Mouse (Mus musculus): Measurements from ENCODE around the gene Hps5.

Hps5 gene

DNA sequence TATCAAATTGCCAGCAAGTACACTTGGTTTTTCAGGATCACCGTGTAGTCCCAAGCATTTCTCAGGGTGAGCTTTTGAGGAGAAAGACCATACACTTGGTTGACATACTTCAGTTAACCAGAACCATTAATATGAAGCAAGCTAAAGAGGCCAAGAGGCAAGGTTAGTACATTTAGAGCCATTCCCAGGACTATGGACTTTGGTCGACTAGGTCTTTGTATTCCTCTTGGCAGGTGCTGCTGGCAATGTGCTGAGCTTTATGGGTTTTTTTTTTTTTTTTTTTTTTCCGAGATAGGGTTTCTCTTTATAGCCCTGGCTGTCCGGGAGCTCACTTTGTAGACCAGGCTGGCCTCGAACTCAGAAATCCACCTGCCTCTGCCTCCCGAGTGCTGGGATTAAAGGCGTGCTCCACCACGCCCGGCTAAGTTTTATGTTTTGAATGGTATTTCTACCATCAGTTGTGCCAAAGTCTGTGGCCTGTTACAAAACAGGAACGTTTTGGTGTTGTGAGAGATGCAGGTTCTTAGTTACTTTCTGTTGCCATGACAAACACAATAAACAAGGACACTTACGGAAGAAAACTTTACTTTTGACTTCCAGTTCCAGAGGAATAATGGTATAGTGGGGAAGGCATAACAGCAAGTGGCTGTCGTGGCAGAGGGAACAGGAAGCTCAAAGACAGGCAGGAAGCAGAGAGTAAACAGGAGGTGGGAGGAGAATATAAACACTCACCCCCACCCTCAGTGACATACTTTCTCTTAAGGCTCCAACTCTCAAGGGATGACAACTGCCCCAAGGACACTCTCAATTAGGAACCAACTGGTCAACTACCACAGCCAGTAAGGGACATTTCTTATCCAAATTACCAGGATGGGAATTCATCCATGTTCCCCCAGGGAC, 57.1 kb downstream of the Hps5 start:
- no peak for DNase-seq (ENCODE audit: low spot score in 2 of 2)

DNA sequence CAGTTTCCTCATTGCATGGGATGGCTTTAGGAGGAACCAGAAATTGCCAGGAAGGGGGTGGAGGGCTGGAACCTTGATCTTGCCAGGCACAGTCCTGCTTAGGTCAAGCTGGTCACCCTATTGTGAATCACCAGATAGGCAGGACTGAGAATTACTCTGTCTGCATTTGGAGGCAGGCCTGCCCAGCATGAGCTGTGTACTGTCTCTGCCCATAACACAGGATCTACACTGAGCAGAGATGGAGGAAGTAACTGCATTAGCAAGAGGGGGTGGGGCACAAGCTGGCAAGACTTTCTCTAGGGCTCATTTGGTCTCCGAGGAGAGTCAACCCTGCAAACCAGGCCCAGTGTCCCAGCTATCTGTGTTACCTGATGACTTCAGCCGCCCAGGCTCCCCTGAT, 60.9 kb downstream of the Hps5 start:
- DNase-seq (ENCODE audit: low spot score in 2 of 2): no peak

GRCm38 (mm10) chr7:46732458-46732857, 63.4 kb downstream of the Hps5 start, which contains the start of gene Saa4:
Gene Saa4, minus strand, starts transcription at chr7:46732603.
- no peak for DNase-seq (ENCODE audit: low spot score in 2 of 2)

- DNase-seq (ENCODE audit: low spot score in 2 of 2): no peak
Observed at GRCm38 (mm10) chr7:46727584-46727983, 68.3 kb downstream of the Hps5 start.

DNA sequence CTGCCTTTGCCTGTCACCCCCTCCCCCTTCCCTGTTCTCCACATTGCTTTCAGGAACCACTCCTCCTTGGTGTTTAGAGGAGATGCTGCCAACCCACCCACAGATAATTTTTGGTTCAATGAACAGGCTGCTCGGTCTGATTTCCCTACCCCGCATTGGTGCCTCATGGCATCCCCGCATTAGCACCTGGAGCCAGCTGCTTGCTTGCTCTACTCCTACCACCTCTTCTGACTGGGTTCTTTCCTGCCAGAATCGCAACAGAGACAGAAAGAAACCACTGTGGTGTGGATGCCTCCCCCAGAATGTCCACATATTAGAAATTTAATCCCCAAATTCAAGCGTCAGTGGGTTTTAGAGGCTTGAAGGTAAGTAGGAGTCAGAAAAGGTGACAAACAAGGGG, 71.5 kb downstream of the Hps5 start:
- DNase-seq (ENCODE audit: low spot score in 2 of 2): no peak

DNA sequence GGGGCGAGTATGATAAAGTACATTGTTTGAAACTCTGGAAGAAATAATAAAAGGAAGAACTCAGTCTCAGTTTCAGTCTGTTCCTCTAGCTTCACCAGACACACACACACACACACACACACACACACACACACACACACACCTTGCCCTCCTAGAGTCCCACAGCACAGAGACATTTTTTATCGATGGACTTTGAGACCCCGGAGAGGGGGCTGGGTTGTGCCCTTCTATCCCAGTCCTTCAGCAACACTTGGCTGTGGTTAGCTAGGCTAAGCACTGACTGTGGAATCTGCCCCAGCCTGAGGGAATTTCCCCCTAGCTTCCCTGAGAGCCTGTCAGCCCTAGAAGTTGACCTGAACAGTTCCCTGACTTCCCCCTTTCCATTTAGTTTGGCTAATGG, 72.0 kb downstream of the Hps5 start:
- DNase-seq (ENCODE audit: low spot score in 2 of 2): no peak

- DNase-seq (ENCODE audit: low spot score in 2 of 2): no peak
Observed at GRCm38 (mm10) chr7:46723354-46723753, 72.5 kb downstream of the Hps5 start.

GRCm38 (mm10) chr7:46720460-46720859, 75.4 kb downstream of the Hps5 start:
- no peak for DNase-seq (ENCODE audit: low spot score in 2 of 2)

GRCm38 (mm10) chr7:46719526-46719925, 76.3 kb downstream of the Hps5 start:
- DNase-seq (ENCODE audit: low spot score in 2 of 2): no peak

DNA sequence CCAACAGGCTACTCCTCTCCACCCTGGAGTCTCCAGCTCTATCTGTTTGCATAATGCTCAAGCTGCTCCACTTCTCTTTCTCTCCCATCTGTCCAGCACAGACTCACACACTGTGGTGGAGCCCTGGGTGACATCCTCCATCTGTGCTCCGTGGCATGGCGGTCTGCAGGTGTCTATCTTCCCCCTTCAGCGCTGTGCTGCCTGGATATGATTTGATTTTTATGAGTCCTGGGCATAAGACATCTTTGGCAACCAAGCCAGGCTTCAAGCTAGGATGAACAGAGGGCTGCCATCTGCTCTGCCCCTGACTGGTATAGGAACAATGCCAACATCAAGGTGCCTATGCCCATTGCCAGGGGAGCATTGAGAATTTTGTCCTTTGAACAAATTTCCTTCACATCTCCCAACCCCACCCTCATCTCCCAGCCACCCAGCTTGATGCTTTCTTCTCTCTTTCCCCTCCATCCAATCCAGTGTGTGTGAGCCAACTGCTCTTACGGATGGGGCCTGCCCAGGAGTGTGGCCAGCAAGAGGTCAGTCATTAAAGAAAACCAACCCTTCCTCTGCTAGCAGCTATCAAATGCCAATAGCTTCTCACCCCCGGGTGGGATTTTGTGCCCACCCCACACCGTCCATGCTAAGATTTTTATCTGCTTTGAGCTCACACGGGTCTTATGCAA, 77.1 kb downstream of the Hps5 start:
- DNase-seq (ENCODE audit: low spot score in 2 of 2): no peak

DNA sequence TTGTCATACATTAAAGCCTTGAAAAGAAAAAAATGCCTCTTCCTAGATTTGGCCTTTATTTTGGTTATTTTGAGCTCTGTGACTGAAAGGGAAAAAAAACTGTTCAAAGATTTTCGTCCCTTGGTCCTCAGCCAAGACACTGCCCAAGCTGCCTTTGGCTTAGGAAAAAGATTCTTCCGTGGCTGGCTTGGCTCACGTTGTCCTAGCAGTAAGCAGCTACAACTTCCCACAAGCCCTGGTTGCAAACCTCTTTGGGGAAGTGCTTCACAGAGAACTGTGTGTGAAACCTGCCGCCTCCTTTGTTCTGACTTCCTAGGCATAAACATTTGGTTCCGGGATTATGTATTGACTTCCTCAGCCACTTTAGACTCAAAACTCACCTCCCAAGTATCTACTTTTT, 79.0 kb downstream of the Hps5 start:
- DNase-seq (ENCODE audit: low spot score in 2 of 2): no peak

GRCm38 (mm10) chr7:46715600-46715999, 80.3 kb downstream of the Hps5 start, which contains the start of gene Saa3:
Gene Saa3, minus strand, starts transcription at chr7:46715700.
- DNase-seq (ENCODE audit: low spot score in 2 of 2): no peak

- DNase-seq (ENCODE audit: low spot score in 2 of 2): peak; percentile 28 to 81
Observed at GRCm38 (mm10) chr7:46714518-46714917, 81.3 kb downstream of the Hps5 start.

DNA sequence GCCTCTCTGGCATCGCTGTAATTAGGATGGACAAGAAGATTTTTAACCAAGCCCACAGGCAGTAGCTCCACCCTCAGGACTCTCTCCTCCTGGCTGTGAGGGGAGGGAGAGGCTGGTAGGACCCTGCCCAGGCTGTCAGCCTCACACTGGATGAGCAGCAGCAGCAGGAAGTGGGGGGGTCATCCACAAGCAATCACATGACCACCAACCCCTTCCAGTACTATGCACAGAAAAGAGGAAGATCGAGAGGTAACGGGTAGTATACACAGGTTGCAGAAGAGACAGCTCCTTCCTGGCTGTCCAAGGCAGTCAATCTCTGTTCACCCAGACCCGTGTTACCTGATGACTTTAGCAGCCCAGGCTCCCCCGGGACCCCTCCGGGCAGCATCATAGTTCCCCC, 83.6 kb downstream of the Hps5 start:
- no peak for DNase-seq (ENCODE audit: low spot score in 2 of 2)
